Mouse (Mus musculus): ENCODE results near the gene Teddm1b. TPM values are rescaled to one million over a fixed set of nuclear protein-coding genes. Genes with fewer than 3 reads are reported as not detected.

The Teddm1b gene
- polyA plus RNA-seq, 1 experiment from 2014 or later = 1.5 TPM

GRCm38 (mm10) chr1:153900381-153900780 is 26.2 kb downstream of the Teddm1b start:
- peak; percentile 29 for ATAC-seq
- peak overlapping the region; percentile 97 for H3K27ac ChIP-seq (ENCODE audit: low read length)
- H3K36me3 ChIP-seq (ENCODE audit: control insufficient read depth, insufficient read depth) = peaks cover 13% of the 10 kb centered on the region
- peak overlapping the region; percentile 79 for H3K9ac ChIP-seq (replicated peaks; ENCODE audit: low read depth, low read length)
- H3K4me3 ChIP-seq (replicated peaks; ENCODE audit: low read length) = peak overlapping the region; percentile 83
- no peaks in the 10 kb centered on the region for H3K9me3 ChIP-seq (ENCODE audit: control insufficient read depth, low read length)
- H3K27me3 ChIP-seq (replicated peaks; ENCODE audit: control insufficient read depth, insufficient read depth, low read length) = no peaks in the 10 kb centered on the region
- 0% methylated on average over 35 of the region's 36 CpGs for WGBS
- peaks cover 26% of the 10 kb centered on the region for H3K4me1 ChIP-seq (replicated peaks; ENCODE audit: control insufficient read depth, insufficient read depth, low read length)
- peak overlapping the region; percentile 66 for H3K4me2 ChIP-seq (ENCODE audit: low read length)

GRCm38 (mm10) chr1:153900860-153901730 is 26.9 kb downstream of the Teddm1b start:
- no peak for ATAC-seq
- peak overlapping the region; percentile 66 for H3K4me2 ChIP-seq (ENCODE audit: low read length)
- no peaks in the 10 kb centered on the region for H3K27me3 ChIP-seq (replicated peaks; ENCODE audit: control insufficient read depth, insufficient read depth, low read length)
- peak overlapping the region; percentile 79 for H3K9ac ChIP-seq (replicated peaks; ENCODE audit: low read depth, low read length)
- under 1% methylated on average over 25 of the region's 25 CpGs for WGBS
- peaks cover 17% of the 10 kb centered on the region for H3K36me3 ChIP-seq (ENCODE audit: control insufficient read depth, insufficient read depth)
- no peaks in the 10 kb centered on the region for H3K9me3 ChIP-seq (ENCODE audit: control insufficient read depth, low read length)
- H3K4me1 ChIP-seq (replicated peaks; ENCODE audit: control insufficient read depth, insufficient read depth, low read length) = peaks cover 26% of the 10 kb centered on the region
- H3K4me3 ChIP-seq (replicated peaks; ENCODE audit: low read length) = peak overlapping the region; percentile 83
- H3K27ac ChIP-seq (ENCODE audit: low read length) = peak overlapping the region; percentile 97

- peaks cover 26% of the 10 kb centered on the region for H3K4me1 ChIP-seq (replicated peaks; ENCODE audit: control insufficient read depth, insufficient read depth, low read length)
- peaks cover 31% of the 10 kb centered on the region for H3K36me3 ChIP-seq (ENCODE audit: control insufficient read depth, insufficient read depth)
- ATAC-seq = no peak
- peak overlapping the region; percentile 6; the same call in 1 of the 2 replicates for H3K4me3 ChIP-seq (replicated peaks; ENCODE audit: low read length)
- H3K9ac ChIP-seq (replicated peaks; ENCODE audit: low read depth, low read length) = 0 out of 2 replicates have a peak overlapping the region, but pooled peaks have one; percentile 7
- H3K27ac ChIP-seq (ENCODE audit: low read length) = no peak overlapping the region
- peak overlapping the region; percentile 35 for H3K4me2 ChIP-seq (ENCODE audit: low read length)
- no peaks in the 10 kb centered on the region for H3K27me3 ChIP-seq (replicated peaks; ENCODE audit: control insufficient read depth, insufficient read depth, low read length)
- H3K9me3 ChIP-seq (ENCODE audit: control insufficient read depth, low read length) = no peaks in the 10 kb centered on the region
- 18% methylated on average over 13 of the region's 13 CpGs for WGBS
Measured at GRCm38 (mm10) chr1:153903006-153903405, 28.9 kb downstream of the Teddm1b start.

- Histone ChIP-seq H3K4me2 (ENCODE audit: low read length) (no peak overlapping the region), H3K4me1 (replicated peaks; ENCODE audit: control insufficient read depth, insufficient read depth, low read length) (peaks cover 22% of the 10 kb centered on the region), H3K27me3 (replicated peaks; ENCODE audit: control insufficient read depth, insufficient read depth, low read length) (no peaks in the 10 kb centered on the region), H3K9me3 (ENCODE audit: control insufficient read depth, low read length) (no peaks in the 10 kb centered on the region), H3K36me3 (ENCODE audit: control insufficient read depth, insufficient read depth) (peaks cover 37% of the 10 kb centered on the region), H3K27ac (ENCODE audit: low read length) (no peak overlapping the region), H3K9ac (replicated peaks; ENCODE audit: low read depth, low read length) (no peak overlapping the region), H3K4me3 (replicated peaks; ENCODE audit: low read length) (no peak overlapping the region)
- 97% methylated on average over 14 of the region's 14 CpGs for WGBS
- no peak for ATAC-seq
Measured at GRCm38 (mm10) chr1:153904236-153904635, 30.1 kb downstream of the Teddm1b start.

GRCm38 (mm10) chr1:153905884-153906283 is 31.7 kb downstream of the Teddm1b start:
- peaks cover 22% of the 10 kb centered on the region for H3K4me1 ChIP-seq (replicated peaks; ENCODE audit: control insufficient read depth, insufficient read depth, low read length)

GRCm38 (mm10) chr1:153908208-153908607 is 34.1 kb downstream of the Teddm1b start:
- no peak overlapping the region for H3K4me3 ChIP-seq (replicated peaks; ENCODE audit: low read length)
- no peak overlapping the region for H3K4me2 ChIP-seq (ENCODE audit: low read length)
- H3K27me3 ChIP-seq (replicated peaks; ENCODE audit: control insufficient read depth, insufficient read depth, low read length) = no peaks in the 10 kb centered on the region
- H3K4me1 ChIP-seq (replicated peaks; ENCODE audit: control insufficient read depth, insufficient read depth, low read length) = peaks cover 1% of the 10 kb centered on the region
- H3K36me3 ChIP-seq (ENCODE audit: control insufficient read depth, insufficient read depth) = peaks cover 45% of the 10 kb centered on the region
- WGBS = 41% methylated on average over 6 of the region's 6 CpGs
- H3K9me3 ChIP-seq (ENCODE audit: control insufficient read depth, low read length) = no peaks in the 10 kb centered on the region
- ATAC-seq = no peak
- no peak overlapping the region for H3K9ac ChIP-seq (replicated peaks; ENCODE audit: low read depth, low read length)
- H3K27ac ChIP-seq (ENCODE audit: low read length) = no peak overlapping the region

More at GRCm38 (mm10) chr1:153905884-153906283, 31.7 kb downstream of the Teddm1b start:
- 96% methylated on average over 3 of the region's 3 CpGs for WGBS
- H3K36me3 ChIP-seq (ENCODE audit: control insufficient read depth, insufficient read depth) = peaks cover 46% of the 10 kb centered on the region
- no peak overlapping the region for H3K4me2 ChIP-seq (ENCODE audit: low read length)
- H3K27me3 ChIP-seq (replicated peaks; ENCODE audit: control insufficient read depth, insufficient read depth, low read length) = no peaks in the 10 kb centered on the region
- no peak overlapping the region for H3K9ac ChIP-seq (replicated peaks; ENCODE audit: low read depth, low read length)
- no peak for ATAC-seq
- H3K9me3 ChIP-seq (ENCODE audit: control insufficient read depth, low read length) = no peaks in the 10 kb centered on the region
- H3K27ac ChIP-seq (ENCODE audit: low read length) = no peak overlapping the region
- H3K4me3 ChIP-seq (replicated peaks; ENCODE audit: low read length) = no peak overlapping the region

GRCm38 (mm10) chr1:153908741-153909140 is 34.6 kb downstream of the Teddm1b start:
- H3K9ac ChIP-seq (replicated peaks; ENCODE audit: low read depth, low read length) = no peak overlapping the region
- no peak overlapping the region for H3K4me2 ChIP-seq (ENCODE audit: low read length)
- no peak for ATAC-seq
- no peaks in the 10 kb centered on the region for H3K9me3 ChIP-seq (ENCODE audit: control insufficient read depth, low read length)
- H3K27ac ChIP-seq (ENCODE audit: low read length) = no peak overlapping the region
- WGBS = 86% methylated on average over 4 of the region's 4 CpGs
- H3K4me1 ChIP-seq (replicated peaks; ENCODE audit: control insufficient read depth, insufficient read depth, low read length) = no peaks in the 10 kb centered on the region
- no peaks in the 10 kb centered on the region for H3K27me3 ChIP-seq (replicated peaks; ENCODE audit: control insufficient read depth, insufficient read depth, low read length)
- no peak overlapping the region for H3K4me3 ChIP-seq (replicated peaks; ENCODE audit: low read length)
- H3K36me3 ChIP-seq (ENCODE audit: control insufficient read depth, insufficient read depth) = peaks cover 43% of the 10 kb centered on the region

- H3K4me2 ChIP-seq (ENCODE audit: low read length) = no peak overlapping the region
- no peak for ATAC-seq
- 90% methylated on average over 10 of the region's 10 CpGs for WGBS
- H3K4me1 ChIP-seq (replicated peaks; ENCODE audit: control insufficient read depth, insufficient read depth, low read length) = no peaks in the 10 kb centered on the region
- H3K27ac ChIP-seq (ENCODE audit: low read length) = no peak overlapping the region
- no peaks in the 10 kb centered on the region for H3K9me3 ChIP-seq (ENCODE audit: control insufficient read depth, low read length)
- H3K27me3 ChIP-seq (replicated peaks; ENCODE audit: control insufficient read depth, insufficient read depth, low read length) = no peaks in the 10 kb centered on the region
- no peak overlapping the region for H3K9ac ChIP-seq (replicated peaks; ENCODE audit: low read depth, low read length)
- H3K4me3 ChIP-seq (replicated peaks; ENCODE audit: low read length) = no peak overlapping the region
- peaks cover 40% of the 10 kb centered on the region for H3K36me3 ChIP-seq (ENCODE audit: control insufficient read depth, insufficient read depth)
Measured at GRCm38 (mm10) chr1:153909213-153909962, 35.2 kb downstream of the Teddm1b start.

GRCm38 (mm10) chr1:153909963-153910291 is 35.8 kb downstream of the Teddm1b start:
- H3K36me3 ChIP-seq (ENCODE audit: control insufficient read depth, insufficient read depth) = peaks cover 38% of the 10 kb centered on the region
- no peak for ATAC-seq
- WGBS = 92% methylated on average over 9 of the region's 9 CpGs
- H3K27ac ChIP-seq (ENCODE audit: low read length) = no peak overlapping the region
- no peaks in the 10 kb centered on the region for H3K4me1 ChIP-seq (replicated peaks; ENCODE audit: control insufficient read depth, insufficient read depth, low read length)
- H3K4me3 ChIP-seq (replicated peaks; ENCODE audit: low read length) = no peak overlapping the region
- H3K9ac ChIP-seq (replicated peaks; ENCODE audit: low read depth, low read length) = no peak overlapping the region
- no peak overlapping the region for H3K4me2 ChIP-seq (ENCODE audit: low read length)
- no peaks in the 10 kb centered on the region for H3K9me3 ChIP-seq (ENCODE audit: control insufficient read depth, low read length)
- H3K27me3 ChIP-seq (replicated peaks; ENCODE audit: control insufficient read depth, insufficient read depth, low read length) = no peaks in the 10 kb centered on the region

Measured in forebrain, embryonic 16.5 days (tissue).